1 mouse cellular context compared by ENCODE assay signal in the genomic region with DNA sequence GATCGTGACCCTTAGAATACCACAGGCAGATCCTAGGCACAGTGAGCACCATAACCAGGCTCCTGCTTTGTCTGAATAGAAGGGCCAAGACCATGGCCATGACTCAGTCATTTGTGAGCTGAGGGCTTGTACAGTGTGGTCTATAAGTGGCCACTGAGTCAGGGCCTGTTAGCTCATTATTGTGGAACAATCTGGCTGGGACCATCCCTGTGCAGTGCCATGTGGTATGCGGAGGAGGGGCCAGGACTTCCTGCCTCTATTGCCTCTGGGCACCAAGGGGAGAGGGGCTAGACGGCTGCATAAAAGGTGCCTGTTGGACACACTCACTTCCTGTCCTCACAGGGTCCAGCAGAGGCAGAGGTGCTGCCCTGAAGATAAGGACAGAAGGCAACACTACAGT.
TF ChIP-seq lines count a peak whose summit lies in the region.

No protein-coding gene starts in this region.

TF ChIP-seq in myocyte, 11 proteins besides CTCF, POLR2A, EP300 and RAD21:
- TF ChIP-seq POLR2AphosphoS2 (IDR thresholded peaks at IDR 0.05; ENCODE audit: insufficient read length, low read depth): peak; percentile 31
- TF ChIP-seq USF1 (IDR thresholded peaks at IDR 0.05; ENCODE audit: low read depth): no peak
- no peak for TF ChIP-seq TCF12 (IDR thresholded peaks at IDR 0.05; ENCODE audit: insufficient read depth, poor library complexity, severe bottlenecking)
- TF ChIP-seq TCF3 (IDR thresholded peaks at IDR 0.05; ENCODE audit: insufficient read length, low read depth): no peak
